Mouse (Mus musculus) erythroblast, embryonic 14.5 days (primary cell): ENCODE measurements around the gene Pla2g2d.

Experiments used
- GATA1 ChIP-seq: IDR thresholded peaks from 2 replicates; pipeline ENCODE4 v1.6.1; 2012; ENCODE audit warnings: low read length, inconsistent platforms, mixed read lengths
- TAL1 ChIP-seq: IDR thresholded peaks from 3 replicates; pipeline ENCODE4 v1.6.1; 2012; ENCODE audit warnings: low read length, inconsistent platforms, mixed read lengths

DNA sequence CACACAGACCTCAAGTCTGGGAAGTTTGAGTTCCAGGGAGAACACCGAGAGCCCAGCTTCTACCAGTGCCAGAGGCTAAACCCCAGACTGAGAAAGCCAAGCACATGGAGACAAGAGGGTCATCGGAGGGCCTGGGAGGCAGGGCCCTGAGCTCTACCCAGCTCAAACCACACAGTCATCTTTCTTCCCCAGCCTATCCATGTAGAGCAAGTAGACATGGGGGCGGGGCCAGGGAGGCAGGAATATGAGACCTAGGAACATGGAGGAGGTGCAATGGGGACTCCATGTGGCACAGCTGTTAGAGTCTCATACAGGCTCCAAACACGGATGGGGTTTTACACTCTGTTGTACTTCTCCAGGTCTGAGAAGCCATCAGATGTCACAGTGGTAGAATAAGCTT is 29.7 kb upstream of the Pla2g2d start:
- TF ChIP-seq TAL1 (no peak), GATA1 (no peak)
